Mouse (Mus musculus): ENCODE data around the gene Mad2l2.
"Not testable (repeated sequence)": the region's sequence is repeated elsewhere in the genome, so short reads cannot be mapped to it uniquely, and the experiment has no call there.

Mad2l2 gene

DNA sequence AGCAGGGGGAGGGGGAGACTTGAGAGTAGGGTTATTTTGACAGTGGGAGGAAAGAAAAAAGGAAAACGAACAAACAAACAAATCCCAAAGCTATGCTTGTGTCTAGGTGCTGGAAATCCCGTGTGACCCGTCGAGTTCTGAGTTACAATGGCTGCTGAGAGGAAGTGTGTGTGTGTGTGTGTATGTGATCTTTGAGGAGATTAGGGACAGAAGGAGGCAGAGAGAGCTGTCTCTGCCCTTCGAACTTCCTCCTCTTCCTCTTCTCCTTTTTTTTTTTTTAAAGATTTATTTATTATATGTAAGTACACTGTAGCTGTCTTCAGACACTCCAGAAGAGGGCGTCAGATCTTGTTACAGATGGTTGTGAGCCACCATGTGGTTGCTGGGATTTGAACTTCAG is 46.4 kb downstream of the Mad2l2 start:
- not testable (repeated sequence) for DNase-seq

- no peak for DNase-seq
Observed at GRCm38 (mm10) chr4:148177716-148178115, 47.5 kb downstream of the Mad2l2 start.

- DNase-seq, result no peak
Observed at GRCm38 (mm10) chr4:148181483-148181882, 51.3 kb downstream of the Mad2l2 start.

- no peak for DNase-seq
Observed at GRCm38 (mm10) chr4:148182363-148182762, 52.2 kb downstream of the Mad2l2 start.

- DNase-seq, result no peak
Observed at GRCm38 (mm10) chr4:148184564-148184963, 54.4 kb downstream of the Mad2l2 start.

GRCm38 (mm10) chr4:148185819-148186218 is 55.6 kb downstream of the Mad2l2 start:
- no peak for DNase-seq

DNA sequence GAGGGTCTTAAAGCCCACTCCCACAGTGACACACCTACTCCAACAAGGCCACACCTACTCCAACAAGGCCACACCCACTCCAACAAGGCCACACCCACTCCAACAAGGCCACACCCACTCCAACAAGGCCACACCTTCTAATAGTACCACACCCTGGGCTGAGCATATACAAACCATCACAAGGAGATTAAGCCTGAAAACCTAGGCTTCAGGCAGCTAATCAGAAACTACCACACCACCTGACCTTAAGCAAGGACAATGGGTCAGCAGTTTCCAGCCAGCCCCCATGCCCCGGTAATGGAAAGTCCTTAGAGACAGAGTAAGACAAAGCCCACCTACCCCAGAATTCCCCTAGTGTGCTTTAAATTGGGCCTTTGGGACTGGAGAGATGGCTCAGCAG is 58.6 kb downstream of the Mad2l2 start:
- not testable (repeated sequence) for DNase-seq

DNA sequence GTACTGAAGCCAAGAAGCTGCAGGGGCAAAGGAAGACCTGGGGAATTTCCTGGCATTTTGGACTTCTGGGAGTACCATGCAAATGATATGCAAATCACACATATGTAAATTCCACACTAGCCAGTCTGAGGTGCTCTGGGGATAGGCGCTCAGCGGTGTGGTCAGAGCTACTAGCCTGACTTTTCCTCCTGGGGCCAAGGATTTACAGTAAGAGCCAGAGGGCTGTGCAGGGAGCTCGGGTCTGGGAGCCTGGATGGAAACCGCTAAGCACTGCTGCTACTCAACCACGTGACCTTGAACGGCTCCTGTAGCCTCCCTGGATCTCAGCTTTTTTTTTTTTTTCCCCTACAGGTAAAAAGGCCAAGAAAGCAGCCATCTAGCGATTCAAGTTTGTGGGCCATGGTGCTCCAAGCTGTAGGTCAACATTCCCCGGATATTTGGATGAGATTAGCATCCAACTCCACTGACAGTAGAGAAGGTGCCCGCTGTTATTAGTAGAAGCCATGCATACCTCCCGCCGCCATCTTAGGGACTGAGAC is 62.6 kb downstream of the Mad2l2 start:
- DNase-seq, result no peak

GRCm38 (mm10) chr4:148194400-148194799 is 64.2 kb downstream of the Mad2l2 start:
- DNase-seq, result no peak

Data from kidney, postnatal 25 days (tissue).